Mouse (Mus musculus) erythroblast, embryonic 14.5 days (primary cell): ENCODE measurements around the gene Trim25. TPM values are rescaled to one million over a fixed set of nuclear protein-coding genes. Genes with fewer than 3 reads are reported as not detected.
A peak's percentile ranks its signal among the peaks of the same experiment; 100 is the strongest.

ENCODE experiments used
- H3K27me3 ChIP-seq: 2 replicates; pipeline ENCODE4 v1.6.1; 2012; ENCODE audit warnings: inconsistent platforms; ENCODE audit not compliant: control insufficient read depth
- H3K36me3 ChIP-seq: 2 replicates; pipeline ENCODE4 v1.6.1; 2012; ENCODE audit warnings: mild to moderate bottlenecking, inconsistent platforms; ENCODE audit not compliant: control insufficient read depth
- H3K4me1 ChIP-seq: 2 replicates; pipeline ENCODE4 v1.6.1; 2012; ENCODE audit warnings: inconsistent platforms; ENCODE audit not compliant: control insufficient read depth
- H3K4me3 ChIP-seq: replicated peaks from 2 replicates; pipeline ENCODE3; 2012; ENCODE audit warnings: moderate library complexity, mild to moderate bottlenecking, inconsistent platforms
- H3K9me3 ChIP-seq: 2 replicates; pipeline ENCODE4 v1.6.1; 2012; ENCODE audit warnings: low read length, inconsistent platforms, mixed read lengths; ENCODE audit not compliant: control insufficient read depth
- GATA1 ChIP-seq: IDR thresholded peaks from 2 replicates; pipeline ENCODE4 v1.6.1; 2012; ENCODE audit warnings: low read length, inconsistent platforms, mixed read lengths
- TAL1 ChIP-seq: IDR thresholded peaks from 3 replicates; pipeline ENCODE4 v1.6.1; 2012; ENCODE audit warnings: low read length, inconsistent platforms, mixed read lengths
- polyA plus RNA-seq: library from polyadenylated mRNA; stranded (reverse); fragments of >175 nt; gene quantifications from 2 replicates; pipeline ENCODE4 v1.2.3, GENCODE M21; 2012

The Trim25 gene
- polyA plus RNA-seq, 1 experiment = 0.87 TPM

- TF ChIP-seq TAL1 (no peak), GATA1 (no peak)
- peaks cover 5% of the 10 kb centered on the region for H3K36me3 ChIP-seq
- no peaks in the 10 kb centered on the region for H3K27me3 ChIP-seq
- H3K9me3 ChIP-seq = peaks cover 3% of the 10 kb centered on the region; the same call in 1 of the 2 replicates
- no peaks in the 10 kb centered on the region for H3K4me1 ChIP-seq
- no peak overlapping the region for H3K4me3 ChIP-seq
Observed at GRCm38 (mm10) chr11:89046021-89046420, 46.8 kb downstream of the Trim25 start.

GRCm38 (mm10) chr11:89051767-89052166 is 52.6 kb downstream of the Trim25 start:
- Histone ChIP-seq H3K9me3 (no peaks in the 10 kb centered on the region), H3K36me3 (no peaks in the 10 kb centered on the region), H3K27me3 (no peaks in the 10 kb centered on the region), H3K4me3 (no peak overlapping the region), H3K4me1 (no peaks in the 10 kb centered on the region)
- TF ChIP-seq TAL1 (no peak), GATA1 (no peak)

- H3K4me1 ChIP-seq = peaks cover 22% of the 10 kb centered on the region
- peaks cover 3% of the 10 kb centered on the region for H3K9me3 ChIP-seq
- H3K36me3 ChIP-seq = no peaks in the 10 kb centered on the region
- no peak overlapping the region for H3K4me3 ChIP-seq
- TF ChIP-seq GATA1 = no peak
- no peak for TF ChIP-seq TAL1
- H3K27me3 ChIP-seq = peaks cover 9% of the 10 kb centered on the region
Observed at GRCm38 (mm10) chr11:89055931-89056690, 56.9 kb downstream of the Trim25 start.

- Histone ChIP-seq H3K4me3 (no peak overlapping the region), H3K36me3 (no peaks in the 10 kb centered on the region)
Observed at GRCm38 (mm10) chr11:89058515-89059270, 59.5 kb downstream of the Trim25 start.

GRCm38 (mm10) chr11:89059919-89060422 is 60.8 kb downstream of the Trim25 start:
- Histone ChIP-seq H3K9me3 (peaks cover 3% of the 10 kb centered on the region), H3K4me1 (peaks cover 28% of the 10 kb centered on the region), H3K27me3 (peaks cover 9% of the 10 kb centered on the region), H3K36me3 (no peaks in the 10 kb centered on the region), H3K4me3 (peak overlapping the region; percentile 69)
- TF ChIP-seq GATA1 = no peak
- no peak for TF ChIP-seq TAL1

More at GRCm38 (mm10) chr11:89058515-89059270, 59.5 kb downstream of the Trim25 start:
- Histone ChIP-seq H3K27me3 (peaks cover 9% of the 10 kb centered on the region), H3K9me3 (peaks cover 3% of the 10 kb centered on the region), H3K4me1 (peaks cover 22% of the 10 kb centered on the region)
- no peak for TF ChIP-seq GATA1
- TF ChIP-seq TAL1 = no peak

GRCm38 (mm10) chr11:89060423-89061089 is 61.4 kb downstream of the Trim25 start:
- H3K4me1 ChIP-seq = peaks cover 28% of the 10 kb centered on the region
- peaks cover 5% of the 10 kb centered on the region for H3K9me3 ChIP-seq
- TF ChIP-seq TAL1 = no peak
- TF ChIP-seq GATA1 = no peak
- peak overlapping the region; percentile 69 for H3K4me3 ChIP-seq
- H3K36me3 ChIP-seq = no peaks in the 10 kb centered on the region
- peaks cover 9% of the 10 kb centered on the region for H3K27me3 ChIP-seq

- Histone ChIP-seq H3K4me1 (peaks cover 28% of the 10 kb centered on the region), H3K9me3 (peaks cover 5% of the 10 kb centered on the region), H3K27me3 (peaks cover 9% of the 10 kb centered on the region), H3K36me3 (no peaks in the 10 kb centered on the region), H3K4me3 (no peak overlapping the region)
- TF ChIP-seq GATA1 (no peak), TAL1 (no peak)
Observed at GRCm38 (mm10) chr11:89061362-89061761, 62.2 kb downstream of the Trim25 start.

GRCm38 (mm10) chr11:89064312-89064711 is 65.1 kb downstream of the Trim25 start:
- Histone ChIP-seq H3K27me3 (peaks cover 11% of the 10 kb centered on the region), H3K36me3 (no peaks in the 10 kb centered on the region), H3K9me3 (peaks cover 5% of the 10 kb centered on the region), H3K4me3 (no peak overlapping the region), H3K4me1 (peaks cover 24% of the 10 kb centered on the region)
- no peak for TF ChIP-seq TAL1
- TF ChIP-seq GATA1 = no peak

GRCm38 (mm10) chr11:89065297-89065696 is 66.1 kb downstream of the Trim25 start:
- peaks cover 5% of the 10 kb centered on the region for H3K9me3 ChIP-seq
- no peaks in the 10 kb centered on the region for H3K36me3 ChIP-seq
- peaks cover 6% of the 10 kb centered on the region for H3K27me3 ChIP-seq
- peaks cover 14% of the 10 kb centered on the region for H3K4me1 ChIP-seq
- TF ChIP-seq GATA1 = no peak
- TF ChIP-seq TAL1 = no peak
- H3K4me3 ChIP-seq = no peak overlapping the region
